Mouse (Mus musculus) limb, embryonic 11.5 days (tissue): ENCODE measurements at regions not wholly inside any gene's neighbourhood (a gene's known extent, or its start where the extent isn't known, plus 50 kb on each side); places are given as distances from the start of the nearest gene placed in this dataset.
"Not testable (repeated sequence)": the region's sequence is repeated elsewhere in the genome, so short reads cannot be mapped to it uniquely, and the experiment has no call there.

Experiments
- ATAC-seq: fragments of 200-750 bp; cut with Nextera tagmentation; 2 replicates; pipeline ENCODE4 v1.8.0; 2017; ENCODE audit warnings: low read depth; ENCODE audit not compliant: insufficient number of reproducible peaks, low FRiP score, low TSS enrichment
- DNase-seq: peaks from one replicate; pipeline ENCODE4 v3.0.0-alpha.2; 2015; ENCODE audit warnings: low spot score
- H3K27ac ChIP-seq: fragments of 300-500 bp; sonication (generic); replicated peaks from 2 replicates; pipeline ENCODE4 v1.5.1; 2014; ENCODE audit warnings: low read depth, mild to moderate bottlenecking, low read length
- H3K27me3 ChIP-seq: fragments of 300-500 bp; sonication (generic); 2 replicates; pipeline ENCODE4 v1.6.1; 2014; ENCODE audit warnings: mild to moderate bottlenecking, low read length, mixed read lengths; ENCODE audit not compliant: control insufficient read depth, insufficient read depth
- H3K36me3 ChIP-seq: fragments of 300-500 bp; sonication (generic); 2 replicates; pipeline ENCODE4 v1.6.1; 2014; ENCODE audit warnings: mild to moderate bottlenecking, low read length, moderate library complexity, mixed read lengths; ENCODE audit not compliant: control insufficient read depth, insufficient read depth
- H3K4me1 ChIP-seq: fragments of 300-500 bp; sonication (generic); 2 replicates; pipeline ENCODE4 v1.6.1; 2014; ENCODE audit warnings: low read length, mixed read lengths; ENCODE audit not compliant: control insufficient read depth, insufficient read depth
- H3K4me2 ChIP-seq: fragments of 300-500 bp; sonication (generic); 2 replicates; pipeline ENCODE4 v1.6.1; 2014; ENCODE audit warnings: low read depth, mild to moderate bottlenecking, moderate library complexity; ENCODE audit not compliant: severe bottlenecking
- H3K4me3 ChIP-seq: fragments of 300-500 bp; sonication (generic); 2 replicates; pipeline ENCODE4 v1.5.1; 2014; ENCODE audit warnings: low read depth, low read length
- H3K9ac ChIP-seq: fragments of 300-500 bp; sonication (generic); 2 replicates; pipeline ENCODE4 v1.6.1; 2014; ENCODE audit warnings: mild to moderate bottlenecking, low read length
- H3K9me3 ChIP-seq: fragments of 300-500 bp; sonication (generic); 2 replicates; pipeline ENCODE4 v1.6.1; 2016; ENCODE audit warnings: low read length; ENCODE audit not compliant: control insufficient read depth
- WGBS: fragments of 180-500 bp; shearing (Covaris S2); extraction: QIAGEN DNeasy Blood & Tissue Kit; methylation state at CpG from one replicate; pipeline ENCODE4 v1.1.7; 2014; 5-methylcytosine and 5-hydroxymethylcytosine counted together

DNA sequence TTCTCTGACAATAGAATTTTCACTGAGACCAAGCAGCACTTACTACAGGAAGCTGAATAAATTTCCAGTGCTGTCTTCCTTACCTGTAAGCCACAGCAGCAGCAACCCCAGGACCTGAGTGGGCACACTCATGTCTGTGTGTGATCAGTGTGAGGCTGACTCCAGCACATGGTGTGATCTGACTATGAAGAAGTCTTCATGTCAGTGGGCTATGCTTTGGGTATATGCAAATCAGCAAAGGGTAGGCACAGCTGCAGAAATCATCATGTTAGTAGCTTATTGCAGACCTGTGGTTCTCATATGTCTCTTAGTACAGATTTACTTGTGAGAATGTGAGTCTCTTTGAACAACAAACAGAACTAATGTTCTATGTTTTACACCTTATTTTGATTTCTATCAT lies 1027.2 kb downstream of the Rpia start:
- DNase-seq (no peak), ATAC-seq (no peak)
- H3K9ac ChIP-seq = no peak overlapping the region
- H3K9me3 ChIP-seq = no peaks in the 10 kb centered on the region
- no peak overlapping the region for H3K27ac ChIP-seq
- no peaks in the 10 kb centered on the region for H3K27me3 ChIP-seq
- H3K4me3 ChIP-seq = no peak overlapping the region
- H3K4me1 ChIP-seq = no peaks in the 10 kb centered on the region
- H3K4me2 ChIP-seq = no peak overlapping the region
- no peaks in the 10 kb centered on the region for H3K36me3 ChIP-seq

DNA sequence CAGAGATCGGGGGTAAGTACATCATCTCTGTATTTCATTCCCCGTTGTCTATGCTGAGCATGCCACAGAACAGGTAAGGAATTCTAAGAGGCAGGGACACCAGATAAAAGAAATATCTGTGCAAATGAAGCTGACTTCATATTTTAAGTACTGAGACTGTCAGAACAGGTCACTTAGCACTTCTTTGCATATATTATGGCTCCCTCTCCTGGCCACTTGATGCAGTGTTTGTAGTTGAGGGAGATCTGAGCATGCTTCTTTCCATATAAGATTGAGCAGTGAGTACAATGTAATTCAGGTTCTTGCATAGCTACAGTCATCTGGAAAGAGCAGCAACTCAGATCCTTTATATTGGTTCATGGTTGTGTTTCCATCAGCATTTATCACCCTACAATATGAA lies 1033.4 kb downstream of the Rpia start:
- Histone ChIP-seq H3K9me3 (no peaks in the 10 kb centered on the region), H3K27me3 (no peaks in the 10 kb centered on the region), H3K4me1 (no peaks in the 10 kb centered on the region), H3K9ac (no peak overlapping the region), H3K36me3 (no peaks in the 10 kb centered on the region), H3K27ac (no peak overlapping the region), H3K4me2 (no peak overlapping the region), H3K4me3 (no peak overlapping the region)
- DNase-seq (no peak), ATAC-seq (no peak)
- 89% methylated on average over 2 of the region's 2 CpGs for WGBS

DNA sequence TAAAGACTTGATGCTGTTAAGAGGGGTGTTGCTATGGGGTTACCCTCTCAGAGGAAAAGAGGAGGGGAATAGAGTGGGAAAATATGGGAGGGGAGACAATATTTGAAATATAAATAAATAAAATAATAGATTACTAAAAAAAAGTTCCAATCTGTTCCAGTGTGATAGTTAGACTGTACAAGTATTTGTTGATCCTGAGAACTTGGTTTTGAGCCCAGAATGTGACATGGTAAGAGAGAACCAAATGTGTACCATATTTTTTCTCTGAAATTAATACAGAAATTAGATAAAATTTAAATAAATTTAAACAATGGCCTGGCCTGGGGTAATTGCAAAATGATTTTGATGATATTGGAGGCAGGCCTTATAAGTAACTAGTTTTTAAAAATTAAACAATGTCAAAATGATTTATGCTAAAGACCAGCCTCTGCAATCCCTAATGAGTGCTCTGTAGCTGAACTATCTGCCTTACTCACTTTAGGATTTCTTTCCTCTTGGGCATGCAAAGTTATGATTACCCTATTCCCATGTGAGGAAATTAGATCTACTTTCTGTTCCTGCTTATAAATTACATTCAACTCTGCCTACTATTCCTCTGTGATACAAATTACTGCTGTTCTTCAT lies 1052.9 kb downstream of the Rpia start:
- Histone ChIP-seq H3K4me2 (no peak overlapping the region), H3K4me3 (no peak overlapping the region), H3K9me3 (no peaks in the 10 kb centered on the region), H3K27me3 (no peaks in the 10 kb centered on the region), H3K36me3 (no peaks in the 10 kb centered on the region), H3K9ac (no peak overlapping the region), H3K4me1 (no peaks in the 10 kb centered on the region), H3K27ac (no peak overlapping the region)
- ATAC-seq (no peak), DNase-seq (no peak)

DNA sequence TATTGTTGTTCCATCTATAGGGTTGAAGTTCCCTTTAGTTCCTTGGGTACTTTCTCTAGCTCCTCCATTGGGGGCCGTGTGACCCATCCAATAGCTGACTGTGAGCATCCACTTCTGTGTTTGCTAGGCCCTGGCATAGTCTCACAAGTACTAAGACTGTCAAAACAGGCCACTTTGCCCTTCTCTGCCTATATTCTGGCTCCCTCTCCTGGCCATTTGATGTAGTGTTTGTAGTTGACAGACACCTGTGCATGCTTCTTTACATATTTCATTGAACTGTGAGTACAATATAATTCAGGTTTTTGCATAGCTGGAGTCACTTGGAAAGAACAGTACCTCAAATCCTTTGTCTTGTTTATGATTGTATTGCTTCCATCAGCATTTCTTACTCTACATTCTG lies 1059.2 kb downstream of the Rpia start:
- not testable (repeated sequence) for H3K9ac ChIP-seq, H3K4me3 ChIP-seq, H3K27me3 ChIP-seq, H3K4me2 ChIP-seq, H3K27ac ChIP-seq, ATAC-seq, H3K9me3 ChIP-seq, H3K4me1 ChIP-seq, H3K36me3 ChIP-seq
- WGBS = 25% methylated on average over 1 of the region's 1 CpGs
- DNase-seq = peak; percentile 22

DNA sequence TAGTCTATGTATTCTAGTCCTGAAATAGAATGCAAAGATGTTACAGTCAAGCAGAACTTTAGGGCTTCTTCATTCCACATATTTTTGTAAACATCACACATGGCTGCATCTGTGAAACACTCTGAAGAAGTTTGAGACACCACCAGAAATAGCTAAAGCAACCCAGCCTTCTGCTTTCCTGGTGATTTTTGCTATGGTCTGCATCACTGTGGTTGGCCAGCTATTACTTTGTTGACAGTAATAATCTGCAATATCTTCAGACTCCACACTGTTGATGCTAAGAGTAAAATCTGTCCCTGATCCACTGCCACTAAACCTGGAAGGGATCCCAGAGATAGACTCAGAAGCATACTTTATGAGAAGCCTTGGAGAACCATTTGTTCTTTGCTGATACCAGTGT lies 1065.7 kb downstream of the Rpia start:
- Histone ChIP-seq H3K27ac (no peak overlapping the region), H3K27me3 (no peaks in the 10 kb centered on the region), H3K36me3 (no peaks in the 10 kb centered on the region), H3K9me3 (no peaks in the 10 kb centered on the region), H3K4me3 (no peak overlapping the region), H3K9ac (no peak overlapping the region), H3K4me1 (no peaks in the 10 kb centered on the region), H3K4me2 (no peak overlapping the region)
- ATAC-seq (no peak), DNase-seq (no peak)

DNA sequence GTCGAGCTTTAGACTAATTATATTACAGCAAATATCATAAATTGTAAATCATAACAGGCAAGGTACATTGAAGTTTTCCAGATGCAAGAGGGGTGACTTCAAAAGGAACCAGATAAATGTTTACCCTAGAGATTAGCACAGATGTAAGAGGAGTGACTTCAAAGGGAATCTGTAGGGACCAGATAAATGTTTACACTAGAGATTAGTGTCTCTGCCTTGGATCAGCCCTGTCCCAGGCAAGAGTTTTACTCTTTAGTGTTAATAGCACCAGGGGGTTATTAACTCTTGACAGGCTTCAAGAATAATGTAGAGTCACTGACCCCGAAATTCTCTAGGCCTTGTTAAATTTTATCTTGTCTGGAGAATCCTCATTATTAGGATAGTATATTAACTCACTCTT lies 1089.2 kb downstream of the Rpia start:
- not testable (repeated sequence) for H3K4me3 ChIP-seq, H3K4me2 ChIP-seq, H3K4me1 ChIP-seq, H3K27me3 ChIP-seq, H3K9me3 ChIP-seq, ATAC-seq, H3K36me3 ChIP-seq, H3K9ac ChIP-seq, H3K27ac ChIP-seq, DNase-seq
- WGBS = 56% methylated on average over 2 of the region's 2 CpGs

DNA sequence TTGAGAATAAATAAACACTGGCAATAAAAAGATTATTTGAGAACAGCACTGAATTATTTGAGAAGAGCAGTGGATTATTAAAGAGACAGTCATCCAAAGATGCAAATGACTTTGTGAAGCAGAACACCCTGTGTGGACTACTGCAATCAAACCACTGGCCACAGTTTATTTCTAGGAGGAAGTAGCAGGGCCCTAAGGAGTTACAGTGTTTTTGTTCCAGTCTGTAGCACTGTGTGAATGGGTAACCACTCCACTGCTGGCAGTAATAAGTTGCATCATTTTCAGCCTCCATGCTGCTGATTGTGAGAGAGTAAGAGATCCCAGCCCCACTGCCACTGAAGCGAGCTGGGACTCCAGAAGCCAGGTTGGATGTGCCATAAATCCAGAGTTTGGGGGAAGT lies 1110.9 kb downstream of the Rpia start:
- no peaks in the 10 kb centered on the region for H3K36me3 ChIP-seq
- no peak overlapping the region for H3K9ac ChIP-seq
- no peak overlapping the region for H3K27ac ChIP-seq
- no peak for ATAC-seq
- H3K4me3 ChIP-seq = no peak overlapping the region
- H3K4me2 ChIP-seq = no peak overlapping the region
- H3K4me1 ChIP-seq = no peaks in the 10 kb centered on the region
- no peaks in the 10 kb centered on the region for H3K27me3 ChIP-seq
- no peaks in the 10 kb centered on the region for H3K9me3 ChIP-seq
- WGBS = 59% methylated on average over 1 of the region's 1 CpGs
- no peak for DNase-seq

DNA sequence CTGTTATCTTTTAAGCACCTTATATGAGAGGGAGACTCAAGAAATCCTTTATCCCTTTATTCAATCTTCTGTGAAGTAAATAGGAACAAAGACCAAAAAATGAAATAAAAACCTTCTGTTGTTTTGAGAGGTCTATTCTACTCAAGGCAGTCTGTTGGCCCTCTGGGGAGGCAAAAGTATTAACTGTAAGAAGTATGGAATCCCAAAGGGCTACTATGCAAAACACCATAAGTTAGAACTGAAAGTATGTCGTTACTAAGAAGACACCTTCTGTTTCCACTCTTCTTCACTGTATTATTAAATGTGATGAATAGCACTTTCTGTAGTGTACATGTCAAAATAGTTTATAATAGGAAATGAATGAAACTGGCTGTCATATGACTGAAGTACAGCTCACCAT lies 1129.6 kb downstream of the Rpia start:
- not testable (repeated sequence) for H3K27me3 ChIP-seq, H3K4me1 ChIP-seq, H3K36me3 ChIP-seq, H3K9ac ChIP-seq, H3K4me2 ChIP-seq, H3K9me3 ChIP-seq, ATAC-seq, H3K27ac ChIP-seq, H3K4me3 ChIP-seq, DNase-seq
- WGBS = 77% methylated on average over 1 of the region's 1 CpGs
